Mouse (Mus musculus): Measurements from ENCODE around the gene Faah.

The Faah gene

DNA sequence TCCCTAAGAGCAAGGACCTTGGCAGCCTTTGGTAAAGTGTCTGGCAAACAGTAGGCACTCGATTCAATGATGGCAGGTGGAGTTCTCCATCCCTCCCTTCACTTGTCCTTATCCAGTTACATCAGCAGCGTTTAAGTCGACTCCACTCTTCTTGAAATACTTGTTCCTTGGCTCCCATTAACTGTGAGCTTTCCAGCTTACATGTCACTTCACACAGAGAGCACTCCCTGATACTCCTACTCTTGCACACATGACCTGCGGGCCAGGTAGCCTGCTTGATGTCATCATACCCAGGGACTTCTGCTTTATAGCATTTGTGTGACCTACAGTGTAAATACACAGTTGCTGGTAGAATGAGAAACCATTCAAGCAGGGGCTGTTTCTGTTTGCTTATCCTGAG is 21.0 kb downstream of the Faah start:
- DNase-seq: no peak

DNA sequence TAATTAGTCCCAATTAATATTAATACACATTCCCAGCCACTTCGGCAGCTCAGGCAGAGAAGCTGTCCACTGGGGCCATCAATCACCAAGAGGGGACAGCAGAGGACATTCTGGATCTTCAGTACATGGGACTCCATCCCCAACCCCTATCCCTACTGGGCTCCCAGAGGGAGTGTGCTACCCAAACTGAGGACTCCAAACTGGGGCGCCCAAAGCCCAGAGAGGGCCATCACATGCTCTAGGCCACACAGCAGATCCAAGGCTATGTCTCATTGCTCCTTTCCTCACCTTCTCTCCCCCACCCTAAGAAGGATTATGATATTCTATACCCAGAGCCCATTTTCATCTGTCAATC is 22.4 kb downstream of the Faah start:
- no peak for DNase-seq

DNA sequence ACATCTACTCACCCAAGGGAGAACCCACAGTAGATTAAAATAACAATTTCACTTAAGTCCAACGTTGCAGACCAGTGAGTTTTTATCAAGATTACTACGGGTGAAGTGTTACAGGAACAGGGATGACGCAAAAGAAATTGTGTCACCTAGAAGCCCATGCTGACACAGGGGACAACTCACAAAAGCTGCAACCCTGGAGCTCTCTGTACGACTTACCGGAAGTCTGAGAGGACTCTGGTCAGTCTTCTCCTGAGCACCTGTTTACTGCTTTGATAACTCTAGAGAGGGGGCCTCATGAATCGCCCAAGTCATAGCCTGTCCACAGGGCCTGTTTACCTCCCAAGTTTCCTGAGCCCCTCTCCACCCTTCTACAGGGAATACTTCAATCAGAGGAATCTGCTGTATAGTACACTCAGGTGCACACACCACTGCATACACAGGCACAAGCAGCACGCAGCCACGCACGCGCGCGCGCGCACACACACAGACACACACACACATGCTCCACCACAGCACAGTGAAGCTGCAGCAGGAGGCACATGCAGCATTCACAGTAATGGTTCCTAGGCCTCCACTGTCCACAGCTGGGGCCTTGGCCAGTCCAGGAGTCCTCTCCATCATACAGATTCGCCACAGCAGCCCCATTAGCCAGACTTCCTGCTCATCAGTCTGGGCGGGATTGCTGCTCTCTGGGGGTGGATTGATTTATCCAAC is 22.9 kb downstream of the Faah start:
- DNase-seq: no peak

DNA sequence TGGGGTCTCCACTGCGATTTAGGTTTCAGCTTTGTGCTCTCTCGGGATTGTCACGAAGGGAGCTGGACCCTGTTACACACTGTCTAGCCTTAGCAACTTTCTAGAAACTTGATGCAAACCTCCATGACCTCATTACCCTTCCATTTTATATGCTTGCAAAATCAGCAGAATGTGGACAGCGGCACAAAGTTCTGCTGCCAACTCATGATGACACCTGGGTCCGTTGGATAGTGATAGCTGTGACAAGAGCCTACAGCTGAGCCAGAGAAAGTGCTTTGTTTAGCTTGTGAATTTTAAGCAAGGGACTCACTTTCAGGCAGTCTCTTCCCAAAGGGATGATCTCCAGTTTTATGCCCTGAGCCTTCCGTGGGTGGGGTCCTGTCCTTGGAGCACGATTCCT is 28.3 kb downstream of the Faah start:
- DNase-seq: no peak

DNA sequence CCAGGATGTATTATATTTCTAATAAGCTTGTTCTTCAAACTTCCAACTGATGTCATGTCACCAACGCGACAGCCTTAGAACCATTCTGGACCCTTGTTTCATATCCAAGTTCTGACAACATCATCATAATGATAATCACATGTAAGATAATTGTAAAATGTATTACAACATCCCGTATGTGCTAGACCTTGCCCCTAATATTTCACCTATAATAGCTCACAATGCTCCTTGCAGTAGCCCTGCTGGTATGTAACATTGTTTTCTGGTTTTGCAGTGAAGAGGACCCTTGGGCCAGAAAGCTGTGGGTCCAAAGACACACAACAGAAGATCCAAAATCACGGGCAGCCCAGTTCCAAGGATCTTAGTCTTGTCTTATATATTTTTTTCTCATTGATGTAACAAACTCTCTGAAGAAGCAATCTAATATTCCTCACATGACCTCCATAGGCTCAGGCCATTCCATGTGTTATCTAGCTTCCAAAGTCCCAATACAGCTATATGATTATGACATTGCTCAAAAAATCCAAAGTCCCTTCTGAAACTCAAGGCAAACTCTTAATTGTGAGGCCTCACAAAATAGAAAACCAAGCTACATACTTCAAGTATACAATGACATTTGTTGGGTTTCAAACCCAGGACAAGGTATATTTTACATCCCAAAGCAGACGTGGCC is 29.7 kb downstream of the Faah start:
- DNase-seq: no peak

DNA sequence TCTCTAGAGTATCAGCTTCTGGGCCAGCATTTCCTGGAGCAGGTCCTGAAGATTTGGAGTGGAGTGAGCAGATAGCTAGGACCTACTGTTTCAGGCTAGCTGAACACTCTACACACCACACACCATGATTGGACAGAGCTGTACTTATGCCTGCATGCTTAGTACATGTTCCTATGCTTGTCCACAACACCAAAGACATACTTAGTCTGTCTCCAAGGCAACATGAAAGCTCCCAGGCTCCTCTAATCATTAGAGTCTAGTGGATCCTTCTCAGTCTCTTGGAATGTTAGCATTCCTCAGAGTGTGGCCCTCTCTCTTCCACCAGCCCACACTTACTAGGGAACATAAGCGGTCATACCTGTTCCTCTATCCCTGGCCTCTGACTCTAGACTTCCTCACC is 30.3 kb downstream of the Faah start:
- no peak for DNase-seq

DNA sequence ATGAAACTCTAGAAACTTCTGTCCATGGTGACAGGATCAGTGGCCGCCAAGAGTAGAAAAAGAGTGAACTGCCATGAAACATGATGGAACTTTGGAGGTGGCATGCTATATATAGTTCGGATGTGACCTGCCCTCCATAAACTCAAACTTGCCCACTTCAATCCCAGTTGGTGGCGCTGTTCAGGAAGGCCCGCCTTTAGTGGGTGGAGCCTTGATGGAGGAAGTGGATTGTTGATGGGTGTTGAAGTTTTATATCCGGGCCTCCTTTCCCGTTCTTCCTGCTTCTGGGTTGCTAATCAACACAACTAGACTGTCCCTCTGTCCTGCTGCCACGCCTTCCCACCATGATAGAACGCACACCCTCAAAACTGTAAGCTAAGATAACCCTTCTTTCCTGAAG is 32.8 kb downstream of the Faah start:
- DNase-seq: no peak

DNA sequence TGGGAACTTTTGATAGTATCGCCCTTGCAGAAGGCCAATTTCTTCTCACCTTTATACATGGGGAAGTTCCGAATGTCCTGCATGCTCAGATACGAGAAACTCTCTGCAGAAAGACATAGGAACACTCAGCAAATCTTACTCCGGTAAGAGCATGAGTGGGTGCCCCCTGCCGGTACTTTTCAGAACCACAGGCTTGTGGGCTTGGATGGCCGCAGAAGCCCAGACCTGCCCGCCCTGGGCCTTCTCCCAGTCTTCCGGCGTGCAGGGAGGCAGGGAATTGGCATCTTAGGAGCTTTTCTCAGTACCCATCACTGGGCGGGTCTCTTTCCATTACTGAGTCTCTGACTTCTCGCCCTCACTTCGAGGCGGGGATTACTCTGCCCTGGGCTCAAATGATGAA is 33.6 kb downstream of the Faah start:
- peak; percentile 68 for DNase-seq

DNA sequence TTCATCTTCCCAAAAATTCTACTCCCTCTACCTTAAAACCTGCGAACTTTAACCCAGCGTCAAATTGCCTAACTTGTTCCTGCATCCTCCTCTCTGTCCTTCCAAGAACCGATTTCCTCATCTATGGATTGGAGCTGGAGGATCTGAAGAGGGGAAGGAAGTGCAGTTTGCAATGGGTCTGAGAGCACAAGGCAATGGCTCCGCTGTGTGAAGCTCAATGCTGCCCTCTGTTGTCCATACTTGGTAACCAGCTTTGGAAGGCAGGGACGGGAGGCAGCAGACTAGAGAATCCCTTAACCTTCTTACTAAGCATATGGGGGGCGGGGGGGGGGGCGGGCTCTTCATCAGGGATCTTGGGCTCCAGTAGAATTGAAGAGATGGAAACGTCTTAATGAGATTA is 37.0 kb downstream of the Faah start:
- DNase-seq: peak; percentile 58

DNA sequence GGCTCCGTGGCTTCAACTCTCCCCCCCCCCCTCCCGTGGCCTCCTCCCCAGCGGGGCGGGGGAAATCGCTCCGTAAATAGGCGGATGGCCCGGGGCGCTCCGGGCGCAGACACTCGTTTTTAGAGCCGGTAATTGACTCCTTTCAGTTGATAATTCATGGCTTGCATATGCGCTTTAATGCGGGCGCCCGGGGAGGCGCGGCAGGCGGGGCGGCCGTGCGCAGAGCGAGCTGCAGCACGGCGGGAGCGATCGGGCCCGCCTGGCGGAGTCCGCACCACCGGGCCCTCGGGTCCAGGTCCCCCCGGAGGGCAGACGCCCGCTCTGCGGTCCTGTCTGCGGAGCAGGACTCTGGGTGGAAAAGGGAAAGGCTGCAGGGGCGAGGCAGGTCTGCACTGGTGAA is 38.3 kb downstream of the Faah start:
- DNase-seq: no peak

DNA sequence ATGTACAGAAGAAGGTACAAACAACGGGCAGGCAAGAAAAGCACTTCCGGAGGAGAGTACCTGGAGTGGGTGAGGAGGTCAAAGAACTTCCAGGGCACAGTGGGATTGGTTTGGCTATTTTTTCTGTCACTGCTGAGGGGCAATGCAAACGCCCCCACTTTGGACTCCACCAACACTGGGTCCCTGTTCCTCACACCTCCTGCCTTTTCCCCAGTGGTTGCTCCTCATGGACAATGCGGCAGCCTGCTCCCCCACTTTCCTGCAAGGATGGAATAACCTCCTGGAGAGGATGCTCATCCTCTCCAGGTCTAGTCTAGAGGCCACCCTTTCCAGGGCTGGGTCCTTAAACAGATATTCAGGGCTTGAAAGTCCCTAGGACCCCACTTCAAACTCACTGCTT is 38.8 kb downstream of the Faah start:
- DNase-seq: no peak

DNA sequence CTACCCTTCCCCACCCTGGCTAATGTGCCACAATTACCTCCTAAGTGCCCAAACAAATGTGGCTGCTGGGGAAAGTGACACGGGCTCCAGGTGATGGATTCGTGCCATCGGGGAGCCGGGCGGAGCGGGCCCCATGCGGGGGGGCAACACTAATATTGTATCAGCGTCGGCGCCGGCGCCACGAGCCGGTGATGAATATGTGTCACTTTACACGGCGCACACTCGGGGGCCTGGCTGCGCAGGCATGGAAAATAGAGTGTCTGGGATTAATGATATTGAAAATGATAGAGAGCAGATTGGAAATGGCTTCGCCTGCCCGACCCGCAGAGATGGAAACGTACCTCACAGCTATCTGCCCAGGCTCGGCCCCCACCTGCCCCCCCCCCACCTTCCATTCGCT is 45.2 kb downstream of the Faah start:
- no peak for DNase-seq

DNA sequence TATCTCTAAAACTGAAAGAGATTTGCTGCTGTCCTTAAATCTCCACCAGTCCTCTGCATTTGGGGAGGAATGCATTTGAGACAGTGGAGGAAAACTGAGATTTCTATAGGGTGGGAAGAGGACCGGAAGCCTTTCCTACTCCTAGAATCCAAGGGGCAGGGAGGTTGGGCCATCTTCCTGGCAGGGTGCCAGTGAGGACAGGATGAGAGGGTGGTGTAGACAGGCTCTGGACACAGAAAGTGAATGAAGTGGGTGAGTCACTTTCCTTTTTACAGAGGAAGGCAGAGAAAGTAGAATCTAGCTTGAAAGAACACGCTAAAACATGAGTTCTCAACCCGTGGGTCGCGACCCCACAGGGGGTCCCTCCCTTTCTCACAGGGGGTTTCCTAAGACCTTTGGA is 53.3 kb downstream of the Faah start:
- no peak for DNase-seq

DNA sequence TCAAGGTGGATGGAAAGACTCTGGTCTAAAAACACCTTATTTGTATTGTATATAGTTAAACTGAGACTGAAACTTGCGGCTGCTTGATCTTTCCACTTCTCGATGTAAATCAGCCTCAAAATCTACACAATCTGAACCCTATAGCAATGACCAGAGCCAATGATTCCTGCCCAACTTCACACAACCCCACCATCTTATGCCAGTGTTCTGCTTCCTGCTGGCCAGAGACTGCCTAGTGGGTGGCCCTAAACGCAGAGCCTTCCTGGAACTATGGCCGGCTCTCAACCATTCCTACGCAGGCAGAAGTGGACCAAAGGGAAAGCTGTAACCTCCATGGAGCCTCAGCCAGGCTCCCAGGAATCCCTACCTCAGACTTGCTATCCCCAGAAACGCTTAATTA is 54.0 kb downstream of the Faah start:
- no peak for DNase-seq

DNA sequence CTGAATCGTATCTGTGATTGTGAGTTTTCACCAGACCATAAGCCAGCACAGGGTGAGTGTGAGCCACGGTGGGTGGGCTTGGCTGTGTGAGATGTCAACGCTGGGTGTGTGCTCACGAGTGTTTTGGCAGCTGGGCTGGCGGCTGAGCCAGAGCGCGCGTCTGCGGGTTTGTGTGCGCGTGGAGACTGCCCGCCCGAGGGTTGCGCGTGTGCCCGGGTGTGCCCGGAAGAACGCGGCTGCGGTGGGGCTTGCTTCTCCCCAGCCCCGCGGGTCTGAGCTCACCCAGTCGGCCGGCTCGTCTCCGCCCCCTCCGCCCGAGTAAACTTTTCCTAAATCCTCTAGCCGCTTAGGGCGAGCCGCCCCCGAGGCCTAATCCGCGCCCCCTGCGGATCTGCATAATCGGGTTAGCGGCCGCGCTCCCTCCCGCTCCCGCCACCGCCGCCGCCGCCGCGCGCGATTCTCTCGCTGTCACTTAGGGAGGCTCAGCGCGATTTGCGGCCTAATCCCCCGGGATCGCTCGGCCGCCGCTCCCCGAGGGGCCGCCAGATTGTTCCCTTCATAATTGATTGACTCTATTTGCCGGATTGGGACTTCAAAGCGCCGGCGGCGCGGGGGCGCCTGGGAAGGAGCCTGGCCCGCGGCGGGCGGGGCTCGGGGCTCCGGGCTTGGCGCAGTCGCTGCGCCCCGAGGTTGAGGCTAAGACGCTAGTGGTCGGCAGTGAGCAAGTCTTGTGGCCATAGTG is 54.9 kb downstream of the Faah start:
- peak; percentile 21 for DNase-seq

DNA sequence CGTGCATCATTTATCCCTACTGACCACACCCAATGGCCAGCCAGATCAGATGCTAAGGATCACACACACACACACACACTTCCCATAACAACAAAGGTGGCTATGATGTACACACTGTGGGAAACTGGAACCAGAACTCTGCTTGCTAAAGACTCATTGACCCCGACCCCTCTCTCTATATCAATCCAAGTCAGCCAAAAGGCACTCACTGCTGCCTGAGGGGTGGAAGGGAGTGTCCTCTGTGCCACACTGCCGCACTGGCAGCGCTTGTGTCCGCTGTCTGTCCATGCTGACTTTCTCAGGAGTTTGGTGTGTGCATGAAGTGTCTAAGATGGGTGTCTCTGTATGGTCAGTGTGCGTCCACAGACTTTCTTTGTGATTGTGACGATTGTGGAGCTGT is 55.7 kb downstream of the Faah start:
- no peak for DNase-seq

DNA sequence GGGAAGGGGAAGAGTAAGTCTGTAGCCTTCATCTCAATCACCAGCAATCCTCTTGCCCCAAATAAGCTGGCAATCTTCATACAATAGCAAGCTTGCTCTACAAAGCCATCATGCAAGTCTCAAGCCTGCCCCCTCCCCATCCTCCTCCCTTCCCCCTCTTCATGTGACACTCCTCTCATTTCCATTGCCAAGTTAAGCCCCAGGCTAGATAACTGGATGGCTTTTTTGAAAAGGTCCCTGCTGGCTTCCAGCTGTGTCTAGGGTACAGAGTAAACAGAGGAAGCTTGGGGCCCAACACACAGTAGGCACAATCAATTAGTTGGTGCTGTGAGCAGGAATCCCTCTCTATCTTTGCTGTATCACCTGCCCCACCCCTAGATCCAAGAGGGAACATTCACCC is 58.2 kb downstream of the Faah start:
- DNase-seq: no peak

DNA sequence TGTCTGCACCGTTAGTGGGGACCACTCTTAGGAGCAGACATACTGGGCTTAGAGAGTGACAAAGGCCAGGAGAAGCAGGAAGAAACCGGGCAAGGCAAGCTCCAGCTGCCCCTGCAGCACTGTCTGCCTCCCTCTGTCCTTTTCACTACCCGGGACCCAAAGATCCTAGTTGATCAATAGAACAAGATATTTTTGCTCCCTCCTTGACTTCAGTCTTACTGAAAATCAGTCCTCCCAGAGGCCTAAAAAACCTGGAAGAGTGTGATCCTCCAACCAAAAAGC is 62.3 kb downstream of the Faah start:
- no peak for DNase-seq

DNA sequence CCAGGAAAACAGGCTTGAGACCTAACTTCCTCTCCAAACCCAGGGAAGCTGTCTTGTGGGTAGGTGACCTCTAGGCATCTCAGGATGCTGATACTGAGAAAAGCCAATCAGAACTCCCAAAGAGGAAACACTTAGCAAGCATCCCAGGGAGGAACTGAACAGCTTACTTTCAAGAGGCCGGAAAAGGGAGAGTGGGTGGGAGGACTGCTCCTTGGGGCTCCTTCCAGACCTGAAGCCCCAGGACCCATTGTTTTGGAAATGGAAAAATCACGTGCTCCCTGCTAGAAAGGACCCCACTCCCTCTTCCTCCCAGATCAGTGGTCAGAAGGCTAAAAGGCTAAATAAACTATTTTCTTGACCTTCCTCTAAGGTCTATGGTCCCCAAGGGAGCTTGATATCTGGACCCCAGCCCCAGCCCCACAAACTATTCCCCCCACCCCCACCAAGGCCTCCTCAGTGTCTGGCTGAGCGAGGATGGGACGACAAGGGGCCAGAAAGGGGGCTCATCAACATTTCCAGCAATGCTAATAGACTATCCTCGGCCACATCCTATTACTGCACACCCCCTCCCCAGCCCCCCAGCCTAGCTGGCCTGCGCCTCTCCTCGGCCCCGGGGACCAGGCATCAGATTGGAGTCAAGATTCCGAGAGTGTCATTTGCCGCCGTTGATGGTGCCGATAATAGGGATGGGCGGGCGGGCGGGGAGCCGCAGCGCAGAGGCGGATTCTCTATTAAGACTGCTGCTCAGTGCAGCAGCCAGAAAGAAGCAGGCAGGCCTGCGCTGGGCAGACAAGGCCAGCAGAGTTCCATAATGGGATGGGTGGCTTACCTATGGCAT is 62.9 kb downstream of the Faah start:
- no peak for DNase-seq

DNA sequence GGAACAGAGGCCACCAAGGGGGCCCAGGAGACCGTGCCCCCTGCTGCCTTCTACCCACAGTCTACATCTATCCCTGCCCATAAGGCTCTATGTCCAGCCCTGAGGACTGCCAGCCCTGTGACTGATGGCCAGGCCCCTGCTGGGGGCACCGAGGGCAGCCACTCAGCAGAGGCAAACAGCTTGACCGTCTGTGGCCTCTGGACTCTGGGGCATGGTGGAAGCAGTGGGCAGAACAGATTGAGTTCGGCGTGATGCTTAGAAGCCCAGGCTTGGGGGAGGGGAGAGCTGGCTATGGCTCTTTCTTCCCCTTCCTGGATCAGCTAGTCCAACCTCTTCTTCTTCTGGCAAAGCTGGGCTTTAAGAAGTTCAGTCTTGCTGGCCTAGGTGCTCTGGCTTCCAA is 64.2 kb downstream of the Faah start:
- no peak for DNase-seq

DNA sequence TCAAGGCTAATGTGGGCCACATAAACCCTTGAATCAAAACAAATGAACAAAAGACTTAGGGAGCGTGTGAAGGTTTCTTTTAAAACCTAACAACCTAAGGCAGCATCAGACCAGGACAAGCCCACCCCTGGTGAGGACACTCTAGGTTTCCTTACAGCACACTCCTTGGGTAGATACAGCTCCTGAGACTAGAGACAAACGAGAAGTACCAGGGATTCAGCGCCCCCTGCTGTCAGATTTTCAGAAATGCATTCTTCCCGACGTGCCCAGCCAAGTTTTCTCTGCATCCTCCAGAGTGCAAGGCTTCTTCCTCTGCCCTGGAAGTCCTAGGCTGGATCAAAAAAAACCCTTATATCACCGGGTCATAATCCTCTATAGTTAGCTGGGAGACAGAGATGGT is 65.0 kb downstream of the Faah start:
- DNase-seq: peak; percentile 27

DNA sequence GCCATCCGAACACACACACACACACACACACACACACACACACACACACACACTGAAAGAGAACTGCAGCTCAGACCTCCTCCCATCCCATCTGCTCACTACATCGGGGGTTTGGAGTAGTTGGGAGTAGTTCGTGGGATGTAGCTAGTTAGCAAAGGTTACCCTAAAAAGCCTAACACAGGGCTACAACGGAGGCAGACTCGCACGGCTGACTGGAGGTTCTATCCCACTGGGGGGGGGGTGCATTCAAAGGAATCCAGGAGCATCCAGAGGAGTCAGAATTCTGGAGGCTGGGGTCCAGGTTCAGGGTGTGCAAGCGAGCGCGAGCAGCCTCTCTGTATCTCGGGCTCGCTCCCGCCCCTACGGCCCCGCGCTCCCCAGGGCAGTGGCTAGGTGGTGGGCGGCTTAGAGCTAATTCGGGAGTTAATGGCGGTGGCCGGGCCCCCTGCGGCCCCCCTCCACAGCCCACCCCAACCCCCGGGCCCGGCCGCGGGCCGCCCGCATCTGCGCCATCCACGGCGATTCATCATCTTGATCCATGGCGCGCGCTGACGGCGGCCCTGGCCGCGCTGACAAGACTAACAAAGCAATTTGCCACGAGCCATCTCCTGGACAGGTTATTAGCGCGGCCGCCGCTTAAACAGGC is 73.9 kb downstream of the Faah start:
- no peak for DNase-seq

DNA sequence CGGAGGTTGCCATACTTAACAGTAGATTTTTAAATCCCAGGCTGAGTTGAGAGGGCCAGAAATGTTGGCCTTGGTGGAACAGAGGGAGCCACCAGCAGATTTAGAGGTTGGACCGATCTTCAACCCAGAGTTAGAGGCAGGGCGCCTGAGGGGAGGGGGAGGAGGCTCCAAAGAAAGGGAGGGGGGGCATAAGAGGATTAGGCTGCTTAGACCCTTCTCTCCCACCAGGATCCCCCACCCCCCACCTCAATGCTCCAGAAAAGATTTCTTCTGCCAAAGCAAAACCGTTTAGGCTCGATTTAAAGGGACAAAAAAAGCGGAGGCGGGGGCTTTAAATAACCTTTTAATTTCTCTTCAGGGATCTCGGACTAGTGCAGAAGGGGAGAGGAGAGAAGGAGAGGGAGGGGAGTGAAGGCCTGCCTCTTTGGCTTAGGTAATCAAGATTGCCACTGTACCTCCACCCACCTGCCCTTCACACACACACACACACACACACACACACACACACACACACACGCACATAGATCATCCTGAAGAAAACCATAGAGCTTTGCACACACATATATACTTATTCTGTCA is 76.4 kb downstream of the Faah start:
- no peak for DNase-seq
